Mouse (Mus musculus) midbrain, embryonic 15.5 days (tissue): Measurements from ENCODE around the gene Sh3bp1. TPM values are rescaled to one million over a fixed set of nuclear protein-coding genes. Genes with fewer than 3 reads are reported as not detected.

Source experiments
- ATAC-seq: fragments of 200-750 bp; cut with Nextera tagmentation; replicated peaks from 2 replicates; pipeline ENCODE4 v1.8.0; 2017; ENCODE audit warnings: moderate TSS enrichment
- H3K27ac ChIP-seq: fragments of 300-500 bp; sonication (generic); 2 replicates; pipeline ENCODE4 v1.5.1; 2015; ENCODE audit warnings: mild to moderate bottlenecking, inconsistent platforms
- H3K27me3 ChIP-seq: fragments of 300-500 bp; sonication (generic); replicated peaks from 2 replicates; pipeline ENCODE4 v1.6.1; 2015; ENCODE audit warnings: inconsistent platforms
- H3K36me3 ChIP-seq: fragments of 300-500 bp; sonication (generic); replicated peaks from 2 replicates; pipeline ENCODE4 v1.6.1; 2015; ENCODE audit warnings: inconsistent platforms
- H3K4me1 ChIP-seq: fragments of 300-500 bp; sonication (generic); 2 replicates; pipeline ENCODE4 v1.6.1; 2015; ENCODE audit warnings: inconsistent platforms
- H3K4me2 ChIP-seq: fragments of 300-500 bp; sonication (generic); 2 replicates; pipeline ENCODE4 v1.6.1; 2015; ENCODE audit warnings: inconsistent platforms, mild to moderate bottlenecking, moderate library complexity
- H3K4me3 ChIP-seq: fragments of 300-500 bp; sonication (generic); 2 replicates; pipeline ENCODE4 v1.5.1; 2015; ENCODE audit warnings: mild to moderate bottlenecking, inconsistent platforms
- H3K9ac ChIP-seq: fragments of 300-500 bp; sonication (generic); 2 replicates; pipeline ENCODE4 v1.6.1; 2015; ENCODE audit warnings: mild to moderate bottlenecking, inconsistent platforms
- H3K9me3 ChIP-seq: fragments of 300-500 bp; sonication (generic); 2 replicates; pipeline ENCODE4 v1.6.1; 2016; ENCODE audit warnings: inconsistent platforms
- WGBS: fragments of 180-500 bp; shearing (Covaris S2); methylation state at CpG from one replicate; pipeline ENCODE4 v1.1.7; 2015; ENCODE audit warnings: mixed read lengths; 5-methylcytosine and 5-hydroxymethylcytosine counted together
- polyA plus RNA-seq: library from polyadenylated mRNA; unstranded; fragments of >200 nt; fragmentation: Nextera tagmentation; extraction: Ambion mirVana; gene quantifications from 2 replicates; pipeline ENCODE4 v1.2.1, GENCODE M21; 2015

The Sh3bp1 gene
- polyA plus RNA-seq, 1 experiment from 2014 or later, result 3.6 TPM

- WGBS, result 5% methylated on average over 2 of the region's 2 CpGs
- Histone ChIP-seq H3K4me1 (peaks cover 18% of the 10 kb centered on the region), H3K27me3 (peaks cover 27% of the 10 kb centered on the region), H3K9me3 (no peaks in the 10 kb centered on the region), H3K9ac (no peak overlapping the region), H3K27ac (no peak overlapping the region), H3K36me3 (no peaks in the 10 kb centered on the region), H3K4me3 (no peak overlapping the region), H3K4me2 (no peak overlapping the region)
- ATAC-seq, result 0 out of 2 replicates have a peak, but pooled peaks have one; percentile 10
Observed at GRCm38 (mm10) chr15:78903243-78903642, 3.7 kb downstream of the Sh3bp1 start.

- no peak for ATAC-seq
- no peaks in the 10 kb centered on the region for H3K9me3 ChIP-seq
- H3K4me3 ChIP-seq, result no peak overlapping the region
- 89% methylated on average over 7 of the region's 7 CpGs for WGBS
- no peak overlapping the region for H3K9ac ChIP-seq
- no peaks in the 10 kb centered on the region for H3K36me3 ChIP-seq
- H3K27ac ChIP-seq, result no peak overlapping the region
- peaks cover 8% of the 10 kb centered on the region for H3K4me1 ChIP-seq
- H3K27me3 ChIP-seq, result no peaks in the 10 kb centered on the region
- H3K4me2 ChIP-seq, result no peak overlapping the region
Observed at GRCm38 (mm10) chr15:78908399-78908798, 8.8 kb downstream of the Sh3bp1 start.

GRCm38 (mm10) chr15:78908982-78909381 is 9.4 kb downstream of the Sh3bp1 start:
- Histone ChIP-seq H3K27me3 (no peaks in the 10 kb centered on the region), H3K27ac (no peak overlapping the region), H3K4me1 (peaks cover 8% of the 10 kb centered on the region), H3K4me3 (no peak overlapping the region), H3K9ac (no peak overlapping the region), H3K9me3 (no peaks in the 10 kb centered on the region), H3K36me3 (no peaks in the 10 kb centered on the region), H3K4me2 (no peak overlapping the region)
- 89% methylated on average over 8 of the region's 8 CpGs for WGBS
- ATAC-seq, result no peak

- H3K27me3 ChIP-seq, result no peaks in the 10 kb centered on the region
- H3K27ac ChIP-seq, result no peak overlapping the region
- WGBS, result 28% methylated on average over 9 of the region's 9 CpGs
- no peaks in the 10 kb centered on the region for H3K36me3 ChIP-seq
- H3K9ac ChIP-seq, result no peak overlapping the region
- peaks cover 32% of the 10 kb centered on the region for H3K4me1 ChIP-seq
- H3K9me3 ChIP-seq, result no peaks in the 10 kb centered on the region
- no peak overlapping the region for H3K4me2 ChIP-seq
- no peak for ATAC-seq
- H3K4me3 ChIP-seq, result no peak overlapping the region
Observed at GRCm38 (mm10) chr15:78912040-78912439, 12.5 kb downstream of the Sh3bp1 start.

- Histone ChIP-seq H3K9me3 (no peaks in the 10 kb centered on the region), H3K9ac (peak within 1 kb of the TSS; percentile 83), H3K4me1 (peaks cover 35% of the 10 kb centered on the region), H3K4me2 (peak within 1 kb of the TSS; percentile 93), H3K36me3 (peaks cover 5% of the 10 kb centered on the region; the same call in 1 of the 2 replicates), H3K27me3 (no peaks in the 10 kb centered on the region), H3K4me3 (peak within 1 kb of the TSS; percentile 93), H3K27ac (peak within 1 kb of the TSS; percentile 99)
- WGBS, result under 1% methylated on average over 50 of the region's 51 CpGs
- peak; percentile 95 for ATAC-seq
Observed at GRCm38 (mm10) chr15:78913632-78914090, 14.1 kb downstream of the Sh3bp1 start, which contains the start of gene Pdxp. Gene Pdxp (plus strand): TSS chr15:78913919.

GRCm38 (mm10) chr15:78914091-78914822 is 14.7 kb downstream of the Sh3bp1 start:
- H3K4me1 ChIP-seq, result peaks cover 35% of the 10 kb centered on the region
- H3K36me3 ChIP-seq, result peaks cover 10% of the 10 kb centered on the region; the same call in 1 of the 2 replicates
- under 1% methylated on average over 87 of the region's 87 CpGs for WGBS
- no peaks in the 10 kb centered on the region for H3K27me3 ChIP-seq
- no peaks in the 10 kb centered on the region for H3K9me3 ChIP-seq
- peak overlapping the region; percentile 93 for H3K4me2 ChIP-seq
- peak overlapping the region; percentile 93 for H3K4me3 ChIP-seq
- peak overlapping the region; percentile 83 for H3K9ac ChIP-seq
- peak overlapping the region; percentile 99 for H3K27ac ChIP-seq
- ATAC-seq, result peak; percentile 76

GRCm38 (mm10) chr15:78914823-78915659 is 15.5 kb downstream of the Sh3bp1 start:
- 46% methylated on average over 8 of the region's 8 CpGs for WGBS
- peak overlapping the region; percentile 93 for H3K4me3 ChIP-seq
- H3K9ac ChIP-seq, result peak overlapping the region; percentile 83
- H3K9me3 ChIP-seq, result no peaks in the 10 kb centered on the region
- no peak for ATAC-seq
- peaks cover 10% of the 10 kb centered on the region; the same call in 1 of the 2 replicates for H3K36me3 ChIP-seq
- peaks cover 35% of the 10 kb centered on the region for H3K4me1 ChIP-seq
- H3K27ac ChIP-seq, result peak overlapping the region; percentile 99
- H3K27me3 ChIP-seq, result no peaks in the 10 kb centered on the region
- peak overlapping the region; percentile 93 for H3K4me2 ChIP-seq

- Histone ChIP-seq H3K4me1 (peaks cover 35% of the 10 kb centered on the region), H3K4me3 (peak overlapping the region; percentile 93), H3K9me3 (no peaks in the 10 kb centered on the region), H3K4me2 (peak overlapping the region; percentile 93), H3K9ac (peak overlapping the region; percentile 83; the same call in 1 of the 2 replicates), H3K27ac (peak overlapping the region; percentile 64), H3K27me3 (no peaks in the 10 kb centered on the region), H3K36me3 (peaks cover 10% of the 10 kb centered on the region; the same call in 1 of the 2 replicates)
- no peak for ATAC-seq
- WGBS, result 4% methylated on average over 8 of the region's 8 CpGs
Observed at GRCm38 (mm10) chr15:78915660-78916017, 16.1 kb downstream of the Sh3bp1 start.

GRCm38 (mm10) chr15:78916052-78916826 is 16.7 kb downstream of the Sh3bp1 start:
- peaks cover 35% of the 10 kb centered on the region for H3K4me1 ChIP-seq
- peak overlapping the region; percentile 48 for H3K9ac ChIP-seq
- no peak for ATAC-seq
- H3K36me3 ChIP-seq, result peaks cover 10% of the 10 kb centered on the region; the same call in 1 of the 2 replicates
- H3K9me3 ChIP-seq, result no peaks in the 10 kb centered on the region
- H3K4me3 ChIP-seq, result peak overlapping the region; percentile 93
- peak overlapping the region; percentile 64 for H3K27ac ChIP-seq
- H3K4me2 ChIP-seq, result peak overlapping the region; percentile 93
- H3K27me3 ChIP-seq, result no peaks in the 10 kb centered on the region
- 23% methylated on average over 12 of the region's 12 CpGs for WGBS

- H3K4me3 ChIP-seq, result no peak overlapping the region
- H3K4me2 ChIP-seq, result no peak overlapping the region
- ATAC-seq, result no peak
- H3K9ac ChIP-seq, result no peak overlapping the region
- H3K27me3 ChIP-seq, result no peaks in the 10 kb centered on the region
- H3K27ac ChIP-seq, result no peak overlapping the region
- H3K4me1 ChIP-seq, result peaks cover 30% of the 10 kb centered on the region
- WGBS, result 95% methylated on average over 23 of the region's 23 CpGs
- no peaks in the 10 kb centered on the region for H3K9me3 ChIP-seq
- H3K36me3 ChIP-seq, result peaks cover 10% of the 10 kb centered on the region; the same call in 1 of the 2 replicates
Observed at GRCm38 (mm10) chr15:78918126-78918525, 18.6 kb downstream of the Sh3bp1 start.

- 80% methylated on average over 12 of the region's 12 CpGs for WGBS
- Histone ChIP-seq H3K9me3 (no peaks in the 10 kb centered on the region), H3K9ac (no peak overlapping the region), H3K27me3 (no peaks in the 10 kb centered on the region), H3K4me3 (no peak overlapping the region), H3K4me1 (peaks cover 22% of the 10 kb centered on the region), H3K36me3 (peaks cover 10% of the 10 kb centered on the region; the same call in 1 of the 2 replicates), H3K27ac (no peak overlapping the region), H3K4me2 (no peak overlapping the region)
- no peak for ATAC-seq
Observed at GRCm38 (mm10) chr15:78919914-78920313, 20.3 kb downstream of the Sh3bp1 start.
